Mouse (Mus musculus): ENCODE measurements around the gene Cst6. TPM values are rescaled to one million over a fixed set of nuclear protein-coding genes. Genes with fewer than 3 reads are reported as not detected.

Cst6 gene
- 0.91 TPM for polyA plus RNA-seq (2017; shearing (Covaris generic))

GRCm38 (mm10) chr19:5349502-5349873 lies at the start of gene Cst6:
TSS of gene Cst6 (minus strand) at chr19:5349574.

GRCm38 (mm10) chr19:5388588-5389242 lies 39.3 kb upstream of the Cst6 start, which contains the start of gene Sart1:
TSS of gene Sart1 (minus strand) at chr19:5388703.

GRCm38 (mm10) chr19:5367053-5367359 lies 17.6 kb upstream of the Cst6 start, which contains the start of gene Banf1:
TSS of gene Banf1 (minus strand) at chr19:5367168.

GRCm38 (mm10) chr19:5366175-5367052 lies 17.0 kb upstream of the Cst6 start, which contains the start of gene Eif1ad:
TSS of gene Eif1ad (plus strand) at chr19:5366741.

GRCm38 (mm10) chr19:5335441-5335840 lies 13.9 kb downstream of the Cst6 start, which contains the start of gene Catsper1:
TSS of gene Catsper1 (plus strand) at chr19:5335741.

GRCm38 (mm10) chr19:5297903-5298800 lies 51.2 kb downstream of the Cst6 start, which contains the start of gene Gal3st3:
TSS of gene Gal3st3 (plus strand) at chr19:5298331.

GRCm38 (mm10) chr19:5294972-5295735 lies 54.2 kb downstream of the Cst6 start, which contains the start of gene Sf3b2:
TSS of gene Sf3b2 (minus strand) at chr19:5295455.

Other genes with a start within 250 kb of the Cst6 start
- gene Rab1b, start 242.5 kb downstream of the Cst6 start, polyA plus RNA-seq (2017; shearing (Covaris generic)): 221 TPM
- 5.5 TPM for gene Klc2, start 231.0 kb downstream of the Cst6 start, polyA plus RNA-seq (2017; shearing (Covaris generic))
- gene Pacs1, start 76.5 kb downstream of the Cst6 start, polyA plus RNA-seq (2017; shearing (Covaris generic)): 134 TPM
- gene Sf3b2, start 54.1 kb downstream of the Cst6 start, polyA plus RNA-seq (2017; shearing (Covaris generic)): 354 TPM
- 0.20 TPM for gene Gal3st3, start 51.2 kb downstream of the Cst6 start, polyA plus RNA-seq (2017; shearing (Covaris generic))
- not detected for gene Catsper1, start 13.8 kb downstream of the Cst6 start, polyA plus RNA-seq (2017; shearing (Covaris generic))
- gene Eif1ad, start 17.2 kb upstream of the Cst6 start, polyA plus RNA-seq (2017; shearing (Covaris generic)): 63.2 TPM
- 304 TPM for gene Banf1, start 17.6 kb upstream of the Cst6 start, polyA plus RNA-seq (2017; shearing (Covaris generic))
- gene Sart1, start 39.1 kb upstream of the Cst6 start, polyA plus RNA-seq (2017; shearing (Covaris generic)): 213 TPM
- gene Tsga10ip, start 53.0 kb upstream of the Cst6 start, polyA plus RNA-seq (2017; shearing (Covaris generic)): 0.85 TPM
- gene Drap1, start 75.4 kb upstream of the Cst6 start, polyA plus RNA-seq (2017; shearing (Covaris generic)): 225 TPM
- gene AI837181, start 75.6 kb upstream of the Cst6 start, polyA plus RNA-seq (2017; shearing (Covaris generic)): 42.6 TPM
- gene Fosl1, start 98.0 kb upstream of the Cst6 start, polyA plus RNA-seq (2017; shearing (Covaris generic)): not detected
- 12.2 TPM for gene Ccdc85b, start 108.3 kb upstream of the Cst6 start, polyA plus RNA-seq (2017; shearing (Covaris generic))
- gene Fibp, start 111.0 kb upstream of the Cst6 start, polyA plus RNA-seq (2017; shearing (Covaris generic)): 166 TPM
- gene Ctsw, start 118.9 kb upstream of the Cst6 start, polyA plus RNA-seq (2017; shearing (Covaris generic)): 225 TPM
- gene Efemp2, start 124.4 kb upstream of the Cst6 start, polyA plus RNA-seq (2017; shearing (Covaris generic)): 1.9 TPM
- 81.5 TPM for gene Mus81, start 138.8 kb upstream of the Cst6 start, polyA plus RNA-seq (2017; shearing (Covaris generic))
- 3,756 TPM for gene Cfl1, start 140.9 kb upstream of the Cst6 start, polyA plus RNA-seq (2017; shearing (Covaris generic))
- gene 1700020D05Rik, start 154.2 kb upstream of the Cst6 start, polyA plus RNA-seq (2017; shearing (Covaris generic)): not detected
- gene Snx32, start 161.0 kb upstream of the Cst6 start, polyA plus RNA-seq (2017; shearing (Covaris generic)): 17.4 TPM
- gene Ovol1, start 211.1 kb upstream of the Cst6 start, polyA plus RNA-seq (2017; shearing (Covaris generic)): not detected
- 18.3 TPM for gene Ap5b1, start 218.5 kb upstream of the Cst6 start, polyA plus RNA-seq (2017; shearing (Covaris generic))